Mouse (Mus musculus) neural tube, embryonic 11.5 days (tissue): ENCODE results near the gene Hs3st3b1. TPM values are rescaled to one million over a fixed set of nuclear protein-coding genes. Genes with fewer than 3 reads are reported as not detected.
A peak's percentile ranks its signal among the peaks of the same experiment; 100 is the strongest.

Experiments used
- ATAC-seq: fragments of 200-750 bp; cut with Nextera tagmentation; 2 replicates; pipeline ENCODE4 v1.8.0; 2017; ENCODE audit warnings: moderate number of reproducible peaks, mild to moderate bottlenecking, moderate TSS enrichment, moderate library complexity; ENCODE audit not compliant: insufficient read depth, low FRiP score, low TSS enrichment
- DNase-seq: peaks from one replicate; pipeline ENCODE4 v3.0.0-alpha.2; 2015; ENCODE audit warnings: low spot score
- H3K27ac ChIP-seq: fragments of 300-500 bp; sonication (generic); 2 replicates; pipeline ENCODE4 v1.5.1; 2014; ENCODE audit warnings: low read depth, mild to moderate bottlenecking, low read length
- H3K27me3 ChIP-seq: fragments of 300-500 bp; sonication (generic); 2 replicates; pipeline ENCODE4 v1.6.1; 2014; ENCODE audit warnings: mild to moderate bottlenecking, low read length, mixed read lengths; ENCODE audit not compliant: control insufficient read depth, insufficient read depth
- H3K36me3 ChIP-seq: fragments of 300-500 bp; sonication (generic); 2 replicates; pipeline ENCODE4 v1.6.1; 2014; ENCODE audit warnings: mild to moderate bottlenecking, low read length, moderate library complexity, mixed read lengths; ENCODE audit not compliant: control insufficient read depth, insufficient read depth
- H3K4me1 ChIP-seq: fragments of 300-500 bp; sonication (generic); 2 replicates; pipeline ENCODE4 v1.6.1; 2014; ENCODE audit warnings: low read length, mixed read lengths; ENCODE audit not compliant: control insufficient read depth, insufficient read depth
- H3K4me2 ChIP-seq: fragments of 300-500 bp; sonication (generic); 2 replicates; pipeline ENCODE4 v1.6.1; 2014; ENCODE audit warnings: low read depth, mild to moderate bottlenecking, moderate library complexity
- H3K4me3 ChIP-seq: fragments of 300-500 bp; sonication (generic); 2 replicates; pipeline ENCODE4 v1.5.1; 2014; ENCODE audit warnings: low read depth, low read length
- H3K9ac ChIP-seq: fragments of 300-500 bp; sonication (generic); 2 replicates; pipeline ENCODE4 v1.6.1; 2014; ENCODE audit warnings: mild to moderate bottlenecking, low read length
- H3K9me3 ChIP-seq: fragments of 300-500 bp; sonication (generic); 2 replicates; pipeline ENCODE4 v1.6.1; 2016; ENCODE audit warnings: low read length; ENCODE audit not compliant: control insufficient read depth
- WGBS: fragments of 180-500 bp; shearing (Covaris S2); extraction: QIAGEN DNeasy Blood & Tissue Kit; methylation state at CpG from one replicate; pipeline ENCODE4 v1.1.7; 2014; 5-methylcytosine and 5-hydroxymethylcytosine counted together
- polyA plus RNA-seq: library from polyadenylated mRNA; unstranded; fragments of >200 nt; fragmentation: Nextera tagmentation; extraction: Ambion mirVana; gene quantifications from 2 replicates; pipeline ENCODE4 v1.2.1, GENCODE M21; 2014

The Hs3st3b1 gene
- polyA plus RNA-seq, 1 experiment from 2014 or later, result 13.0 TPM

GRCm38 (mm10) chr11:63936641-63937040 lies 14.6 kb upstream of the Hs3st3b1 start:
- H3K9me3 ChIP-seq, result no peaks in the 10 kb centered on the region
- ATAC-seq (no peak), DNase-seq (no peak)
- H3K36me3 ChIP-seq, result no peaks in the 10 kb centered on the region
- H3K27me3 ChIP-seq, result no peaks in the 10 kb centered on the region
- no peaks in the 10 kb centered on the region for H3K4me1 ChIP-seq
- WGBS, result 38% methylated on average over 3 of the region's 3 CpGs
- H3K27ac ChIP-seq, result no peak overlapping the region
- H3K4me2 ChIP-seq, result no peak overlapping the region
- H3K9ac ChIP-seq, result no peak overlapping the region
- no peak overlapping the region for H3K4me3 ChIP-seq

- Histone ChIP-seq H3K9me3 (no peaks in the 10 kb centered on the region), H3K9ac (no peak overlapping the region), H3K4me2 (no peak overlapping the region), H3K36me3 (no peaks in the 10 kb centered on the region), H3K4me3 (no peak overlapping the region), H3K27ac (no peak overlapping the region), H3K4me1 (0 out of 2 replicates have a peak, but pooled peaks cover 13% of the 10 kb centered on the region), H3K27me3 (peaks cover 15% of the 10 kb centered on the region)
- WGBS, result 74% methylated on average over 6 of the region's 6 CpGs
- no peak for ATAC-seq
- no peak for DNase-seq
These were observed 4.8 kb upstream of the Hs3st3b1 start for GRCm38 (mm10) chr11:63926901-63927300.

GRCm38 (mm10) chr11:63925161-63925582 lies 3.1 kb upstream of the Hs3st3b1 start:
- Histone ChIP-seq H3K27me3 (peaks cover 15% of the 10 kb centered on the region), H3K9ac (no peak overlapping the region), H3K4me2 (peak overlapping the region; percentile 36), H3K27ac (no peak overlapping the region), H3K36me3 (no peaks in the 10 kb centered on the region), H3K9me3 (no peaks in the 10 kb centered on the region), H3K4me1 (0 out of 2 replicates have a peak, but pooled peaks cover 13% of the 10 kb centered on the region), H3K4me3 (peak overlapping the region; percentile 26)
- DNase-seq (peak; percentile 86), ATAC-seq (no peak)
- WGBS, result under 1% methylated on average over 31 of the region's 31 CpGs

GRCm38 (mm10) chr11:63924286-63924930 lies 2.3 kb upstream of the Hs3st3b1 start:
- no peak overlapping the region for H3K27ac ChIP-seq
- DNase-seq, result peak; percentile 47
- no peak overlapping the region for H3K9ac ChIP-seq
- no peaks in the 10 kb centered on the region for H3K9me3 ChIP-seq
- 0 out of 2 replicates have a peak overlapping the region, but pooled peaks have one; percentile 26 for H3K4me3 ChIP-seq
- no peak for ATAC-seq
- WGBS, result 4% methylated on average over 26 of the region's 26 CpGs
- peaks cover 16% of the 10 kb centered on the region; the same call in 1 of the 2 replicates for H3K4me1 ChIP-seq
- no peaks in the 10 kb centered on the region for H3K36me3 ChIP-seq
- H3K27me3 ChIP-seq, result peaks cover 15% of the 10 kb centered on the region
- H3K4me2 ChIP-seq, result peak overlapping the region; percentile 36; the same call in 1 of the 2 replicates

GRCm38 (mm10) chr11:63923386-63923785 lies 1.3 kb upstream of the Hs3st3b1 start:
- Histone ChIP-seq H3K27ac (no peak overlapping the region), H3K4me2 (peak overlapping the region; percentile 68), H3K36me3 (no peaks in the 10 kb centered on the region), H3K27me3 (peaks cover 15% of the 10 kb centered on the region), H3K9ac (peak overlapping the region; percentile 47; the same call in 1 of the 2 replicates), H3K4me1 (peaks cover 26% of the 10 kb centered on the region), H3K9me3 (no peaks in the 10 kb centered on the region), H3K4me3 (peak overlapping the region; percentile 31)
- DNase-seq, result peak; percentile 46
- ATAC-seq, result no peak
- WGBS, result under 1% methylated on average over 29 of the region's 29 CpGs

- WGBS, result under 1% methylated on average over 80 of the region's 80 CpGs
- Histone ChIP-seq H3K27me3 (peaks cover 15% of the 10 kb centered on the region), H3K27ac (no peak overlapping the region)
These were observed 792 bp downstream of the Hs3st3b1 start for GRCm38 (mm10) chr11:63921044-63921951.

GRCm38 (mm10) chr11:63920531-63920930 lies 1.6 kb downstream of the Hs3st3b1 start:
- Histone ChIP-seq H3K4me2 (peak overlapping the region; percentile 68), H3K27me3 (peaks cover 15% of the 10 kb centered on the region), H3K9ac (peak overlapping the region; percentile 68), H3K27ac (peak overlapping the region; percentile 60; the same call in 1 of the 2 replicates), H3K4me1 (peaks cover 37% of the 10 kb centered on the region), H3K9me3 (no peaks in the 10 kb centered on the region), H3K36me3 (no peaks in the 10 kb centered on the region), H3K4me3 (peak overlapping the region; percentile 73)
- DNase-seq (peak; percentile 92), ATAC-seq (peak; percentile 46; the same call in 1 of the 2 replicates)
- WGBS, result 0% methylated on average over 33 of the region's 33 CpGs

More at GRCm38 (mm10) chr11:63921044-63921951, 792 bp downstream of the Hs3st3b1 start:
- Histone ChIP-seq H3K4me2 (peak overlapping the region; percentile 68), H3K4me1 (peaks cover 37% of the 10 kb centered on the region), H3K9ac (peak overlapping the region; percentile 68), H3K4me3 (peak overlapping the region; percentile 73), H3K9me3 (no peaks in the 10 kb centered on the region), H3K36me3 (no peaks in the 10 kb centered on the region)
- peak; percentile 18; the same call in 1 of the 2 replicates for ATAC-seq
- DNase-seq, result peak; percentile 57

GRCm38 (mm10) chr11:63919211-63920098 lies 2.6 kb downstream of the Hs3st3b1 start:
- H3K27me3 ChIP-seq, result peaks cover 8% of the 10 kb centered on the region
- under 1% methylated on average over 52 of the region's 52 CpGs for WGBS
- no peaks in the 10 kb centered on the region for H3K36me3 ChIP-seq
- H3K9ac ChIP-seq, result peak overlapping the region; percentile 68
- DNase-seq, result peak; percentile 49
- H3K4me3 ChIP-seq, result peak overlapping the region; percentile 73
- ATAC-seq, result no peak
- peaks cover 31% of the 10 kb centered on the region for H3K4me1 ChIP-seq
- no peaks in the 10 kb centered on the region for H3K9me3 ChIP-seq
- H3K27ac ChIP-seq, result 0 out of 2 replicates have a peak overlapping the region, but pooled peaks have one; percentile 49
- H3K4me2 ChIP-seq, result peak overlapping the region; percentile 68
